Mouse (Mus musculus): ENCODE measurements at regions not wholly inside any gene's neighbourhood (a gene's known extent, or its start where the extent isn't known, plus 50 kb on each side); places are given as distances from the start of the nearest gene placed in this dataset.

GRCm38 (mm10) chr7:136581896-136582295 lies 312.5 kb upstream of the Mgmt start:
- DNase-seq, result no peak

- DNase-seq, result no peak
Measured at GRCm38 (mm10) chr7:136584361-136584760, 310.1 kb upstream of the Mgmt start.

GRCm38 (mm10) chr7:136588491-136588890 lies 305.9 kb upstream of the Mgmt start:
- DNase-seq, result no peak

- DNase-seq, result no peak
Measured at GRCm38 (mm10) chr7:136590947-136591346, 303.5 kb upstream of the Mgmt start.

- DNase-seq, result no peak
Measured at GRCm38 (mm10) chr7:136607278-136608120, 286.9 kb upstream of the Mgmt start.

GRCm38 (mm10) chr7:136613496-136613895 lies 280.9 kb upstream of the Mgmt start:
- no peak for DNase-seq

- no peak for DNase-seq
Measured at GRCm38 (mm10) chr7:136624496-136624895, 269.9 kb upstream of the Mgmt start.

GRCm38 (mm10) chr7:136631089-136631488 lies 263.3 kb upstream of the Mgmt start:
- DNase-seq, result peak; percentile 64 to 78

GRCm38 (mm10) chr7:136640160-136640559 lies 254.3 kb upstream of the Mgmt start:
- no peak for DNase-seq

- no peak for DNase-seq
Measured at GRCm38 (mm10) chr7:136640771-136641170, 253.6 kb upstream of the Mgmt start.

GRCm38 (mm10) chr7:136649796-136650195 lies 244.6 kb upstream of the Mgmt start:
- DNase-seq, result no peak

- no peak for DNase-seq
Measured at GRCm38 (mm10) chr7:136659930-136660329, 234.5 kb upstream of the Mgmt start.

- no peak for DNase-seq
Measured at GRCm38 (mm10) chr7:136660401-136660800, 234.0 kb upstream of the Mgmt start.

GRCm38 (mm10) chr7:136664424-136665082 lies 229.9 kb upstream of the Mgmt start:
- no peak for DNase-seq

- DNase-seq, result no peak
Measured at GRCm38 (mm10) chr7:136665901-136666300, 228.5 kb upstream of the Mgmt start.

GRCm38 (mm10) chr7:136666707-136667106 lies 227.7 kb upstream of the Mgmt start:
- DNase-seq, result no peak

GRCm38 (mm10) chr7:136670675-136671074 lies 223.7 kb upstream of the Mgmt start:
- no peak for DNase-seq

GRCm38 (mm10) chr7:136674159-136674558 lies 220.3 kb upstream of the Mgmt start:
- no peak for DNase-seq

GRCm38 (mm10) chr7:136675041-136675440 lies 219.4 kb upstream of the Mgmt start:
- no peak for DNase-seq

GRCm38 (mm10) chr7:136676104-136676503 lies 218.3 kb upstream of the Mgmt start:
- no peak for DNase-seq

- no peak for DNase-seq
Measured at GRCm38 (mm10) chr7:136676987-136677545, 217.3 kb upstream of the Mgmt start.

- no peak for DNase-seq
Measured at GRCm38 (mm10) chr7:136689579-136689978, 204.8 kb upstream of the Mgmt start.

- DNase-seq, result no peak
Measured at GRCm38 (mm10) chr7:136706246-136706645, 188.2 kb upstream of the Mgmt start.

Data from cerebellum, adult 18-20 months (tissue).